Mouse (Mus musculus) cerebellum, postnatal 36 days (tissue): ENCODE results near the gene Thoc7.
"Not testable (repeated sequence)": the region's sequence is repeated elsewhere in the genome, so short reads cannot be mapped to it uniquely, and the experiment has no call there.

ENCODE experiments used
- DNase-seq, 2 experiments: peaks; one replicate each; pipeline ENCODE4 v3.0.0; 2021 to 2022; ENCODE audit warnings: mixed read lengths in 2 of 2

Thoc7 gene

DNA sequence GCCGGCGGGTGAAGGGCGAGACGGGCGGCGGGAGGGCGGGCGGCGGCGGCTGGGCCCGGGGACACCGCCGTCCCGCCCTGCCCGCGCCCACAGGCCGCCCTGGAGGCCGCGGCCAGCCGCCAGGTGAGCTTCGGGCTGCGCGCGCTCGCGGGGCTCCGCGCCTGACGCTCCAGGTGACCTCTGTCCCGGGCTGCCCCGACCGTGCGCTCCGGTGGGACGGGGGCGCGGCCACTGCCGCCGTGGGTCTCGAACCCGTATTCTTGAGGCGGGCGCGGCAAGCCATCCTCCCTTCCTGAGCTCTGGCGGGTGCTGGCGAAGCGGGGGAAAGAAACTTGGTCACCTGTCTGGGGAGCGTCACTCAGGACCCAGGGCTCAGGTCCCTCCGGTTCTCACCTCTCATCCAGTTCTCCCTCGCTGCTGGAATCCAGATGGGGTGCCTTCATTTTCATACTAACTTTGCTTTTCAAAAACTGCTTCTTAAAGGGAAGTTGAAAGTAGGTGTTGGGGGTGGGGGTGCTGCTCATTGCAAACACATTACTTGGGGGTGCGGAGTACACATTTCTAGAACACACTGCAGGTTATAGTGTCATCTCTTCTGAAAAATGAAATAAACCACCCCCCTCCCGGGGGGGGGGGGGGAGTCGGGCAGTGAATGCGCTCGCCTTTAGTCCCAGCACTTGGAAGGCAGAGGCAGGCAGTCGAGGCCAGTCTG, at the start of gene Thoc7, which contains the start of gene Atxn7:
TSS of gene Thoc7 (minus strand) at position 452 of the 712 bp plus-strand sequence.
TSS of gene Atxn7 (plus strand) at position 40 of the 712 bp plus-strand sequence.
- peak; percentile 50 to 56 for DNase-seq

DNA sequence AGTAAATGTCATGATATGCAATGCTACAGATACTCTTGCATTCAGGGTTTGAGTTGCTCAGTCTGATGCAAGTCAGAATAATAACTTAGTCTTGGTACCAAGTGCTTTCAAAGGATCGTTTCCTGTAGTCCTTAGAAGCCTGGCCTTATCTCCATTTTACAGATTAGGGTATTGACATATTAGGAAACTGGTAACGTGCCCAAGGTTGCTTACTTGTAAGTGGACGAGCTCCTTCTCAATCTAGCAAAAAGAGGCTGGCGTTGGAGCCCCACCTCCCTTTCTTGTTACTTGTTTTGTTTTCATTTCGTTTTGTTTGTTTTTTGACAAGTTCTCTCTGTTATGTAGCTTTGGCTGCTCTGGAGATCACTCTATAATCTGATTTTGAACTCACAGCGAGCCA, 48.1 kb upstream of the Thoc7 start:
- no peak for DNase-seq

DNA sequence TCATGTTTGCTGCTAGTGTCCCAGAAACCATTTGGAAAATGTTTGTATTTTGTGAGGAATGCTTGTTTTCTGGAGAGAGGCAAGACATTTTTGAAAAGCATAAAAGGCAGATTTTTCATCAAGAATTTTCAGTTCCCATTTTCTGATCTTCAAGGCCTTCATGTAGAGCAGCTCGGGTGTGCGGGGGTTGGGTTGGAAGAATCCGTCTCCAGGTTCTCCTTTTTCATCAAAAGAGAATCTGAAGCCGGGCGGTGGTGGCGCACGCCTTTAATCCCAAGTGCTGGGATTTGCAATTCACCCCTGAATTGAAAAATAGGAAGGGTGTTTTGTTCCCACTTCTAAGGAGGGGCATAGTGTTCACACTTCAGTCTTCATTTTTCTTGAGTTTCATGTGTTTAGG, 41.1 kb upstream of the Thoc7 start:
- no peak for DNase-seq

DNA sequence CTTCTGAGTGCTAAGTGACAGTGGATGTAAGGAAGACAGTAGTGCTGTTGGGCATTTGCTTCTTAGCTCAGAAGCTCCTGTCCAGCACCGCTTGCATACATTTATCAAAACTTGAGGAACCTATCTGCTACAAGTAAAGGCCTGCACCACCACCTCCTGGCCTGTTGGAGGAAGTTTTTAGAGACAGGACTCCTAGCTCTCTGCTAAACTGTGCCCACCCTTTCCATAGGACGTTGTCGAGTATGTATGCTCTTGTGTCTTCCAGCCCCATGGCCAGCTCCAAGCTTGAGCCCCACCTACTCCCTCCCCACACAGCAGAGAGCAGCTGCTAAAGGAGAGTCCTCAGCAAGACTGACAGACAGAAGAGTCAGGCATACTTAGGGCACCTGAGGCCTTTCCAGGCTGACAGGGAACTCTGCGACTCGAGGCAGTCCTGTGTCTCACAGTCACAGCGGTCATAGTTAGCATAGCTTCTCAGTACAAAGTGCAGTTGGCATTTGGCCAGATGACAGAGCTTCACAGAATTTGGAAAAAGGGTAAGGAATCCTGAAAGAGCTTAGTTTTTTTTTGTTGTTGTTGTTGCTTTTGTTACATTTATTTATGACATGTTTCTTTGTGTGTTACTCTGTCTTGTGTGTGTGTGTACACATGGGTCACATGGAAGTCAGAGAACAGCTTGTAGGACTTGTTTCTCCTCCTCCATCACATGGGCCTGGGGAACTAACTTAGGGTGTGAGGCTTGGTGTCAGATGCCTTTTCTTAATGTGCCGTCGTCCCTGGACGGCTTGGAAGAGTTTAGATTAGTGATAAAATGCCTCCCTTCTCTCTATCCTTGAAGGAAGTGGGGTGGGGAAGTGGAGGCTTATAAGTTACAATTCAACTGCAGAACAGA, 33.8 kb upstream of the Thoc7 start:
- DNase-seq, result no peak

DNA sequence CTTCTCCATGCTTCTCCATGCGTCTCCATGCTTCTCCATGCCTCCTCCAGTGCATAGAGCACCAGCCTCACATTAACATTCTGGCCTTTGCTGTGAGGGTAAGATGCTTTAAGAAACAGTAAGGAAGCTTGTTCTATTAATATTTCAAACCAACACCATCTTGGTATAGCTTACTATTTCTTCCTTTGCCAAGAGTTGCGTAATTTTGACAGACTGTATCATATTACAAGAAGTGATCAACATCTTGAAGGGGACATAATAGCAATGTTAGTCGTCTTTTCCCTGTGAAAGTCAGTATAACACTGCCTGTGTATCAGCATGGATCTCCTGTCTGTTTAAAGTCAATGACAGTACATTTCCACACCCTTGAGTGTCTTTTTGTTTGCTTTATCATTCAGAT, 29.1 kb upstream of the Thoc7 start:
- no peak for DNase-seq

DNA sequence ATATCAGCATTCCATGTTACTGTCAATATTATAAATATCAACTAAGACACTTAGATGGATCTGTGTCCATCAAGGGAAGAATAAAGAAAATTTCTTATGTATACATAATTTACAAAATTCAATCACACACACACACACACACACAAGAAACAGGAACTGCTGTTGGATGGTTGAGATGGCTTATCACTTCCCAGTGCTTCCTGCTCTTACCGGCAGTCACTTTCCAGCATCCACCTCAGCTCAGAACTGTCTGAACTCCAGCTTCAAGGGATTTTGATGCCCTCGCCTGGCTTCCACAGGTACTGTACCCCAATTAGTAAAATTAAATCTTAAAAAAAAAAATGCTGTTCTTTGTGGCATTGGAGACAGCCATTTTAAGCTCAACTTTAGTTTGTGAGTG, 26.7 kb upstream of the Thoc7 start:
- no peak for DNase-seq

DNA sequence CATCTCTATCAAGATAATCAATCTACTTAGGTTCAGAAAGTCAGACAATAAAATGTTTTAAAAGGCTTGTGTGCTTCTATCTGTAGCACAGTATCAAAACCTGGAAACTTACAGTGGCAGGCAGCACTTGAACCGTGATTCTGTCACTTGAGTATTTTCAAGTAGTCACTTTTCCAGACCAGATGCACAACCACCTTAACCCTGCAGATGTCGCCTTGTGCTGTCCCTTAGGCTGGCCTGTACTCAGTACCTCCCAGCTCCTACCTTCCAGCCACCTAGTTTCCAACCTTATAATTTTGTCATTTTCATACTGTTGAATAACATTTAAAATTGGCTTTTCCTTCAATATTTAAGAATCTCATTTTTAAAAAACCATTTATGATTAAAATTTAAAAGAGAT, 20.5 kb upstream of the Thoc7 start:
- DNase-seq, result no peak

DNA sequence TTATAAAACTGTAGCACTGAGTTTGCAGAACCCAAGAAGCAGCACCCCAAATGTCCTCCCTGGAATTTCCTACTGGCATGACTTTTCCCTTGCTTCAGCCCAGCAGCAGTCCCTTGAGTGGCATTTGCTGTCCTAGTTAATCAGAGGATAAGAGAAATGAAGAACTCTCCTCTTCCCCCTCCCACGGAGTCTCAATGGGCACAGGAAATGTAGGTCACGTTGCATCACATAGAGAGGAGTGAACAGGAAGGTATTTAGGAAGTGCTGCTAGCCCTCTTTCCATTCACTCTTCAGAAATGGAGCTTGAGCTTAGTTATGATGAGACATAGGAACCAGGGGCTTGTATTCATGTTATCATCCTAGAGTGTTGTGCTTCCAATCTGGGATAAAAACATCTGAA, 19.6 kb upstream of the Thoc7 start:
- DNase-seq, result peak in 1 of 2 experiments; percentile 20

DNA sequence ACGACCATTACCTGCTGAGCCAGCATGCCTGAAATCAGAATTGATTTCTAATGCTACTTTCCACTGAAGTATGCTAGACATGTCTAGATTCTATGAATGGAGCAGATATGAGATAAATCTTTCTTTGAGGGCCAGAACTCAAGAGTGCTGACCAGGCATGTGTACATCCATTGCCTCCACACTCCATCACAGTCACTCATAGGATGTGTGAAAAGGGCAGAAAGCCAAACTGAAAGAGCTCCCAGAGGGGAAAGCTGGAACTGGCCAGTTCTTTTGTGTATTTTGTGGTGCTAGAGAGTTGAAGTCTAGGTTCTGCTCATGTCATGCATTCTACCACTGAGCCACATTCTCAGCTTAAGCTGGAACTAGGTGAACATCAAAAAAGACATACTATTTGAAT, 15.8 kb upstream of the Thoc7 start:
- DNase-seq, result no peak

DNA sequence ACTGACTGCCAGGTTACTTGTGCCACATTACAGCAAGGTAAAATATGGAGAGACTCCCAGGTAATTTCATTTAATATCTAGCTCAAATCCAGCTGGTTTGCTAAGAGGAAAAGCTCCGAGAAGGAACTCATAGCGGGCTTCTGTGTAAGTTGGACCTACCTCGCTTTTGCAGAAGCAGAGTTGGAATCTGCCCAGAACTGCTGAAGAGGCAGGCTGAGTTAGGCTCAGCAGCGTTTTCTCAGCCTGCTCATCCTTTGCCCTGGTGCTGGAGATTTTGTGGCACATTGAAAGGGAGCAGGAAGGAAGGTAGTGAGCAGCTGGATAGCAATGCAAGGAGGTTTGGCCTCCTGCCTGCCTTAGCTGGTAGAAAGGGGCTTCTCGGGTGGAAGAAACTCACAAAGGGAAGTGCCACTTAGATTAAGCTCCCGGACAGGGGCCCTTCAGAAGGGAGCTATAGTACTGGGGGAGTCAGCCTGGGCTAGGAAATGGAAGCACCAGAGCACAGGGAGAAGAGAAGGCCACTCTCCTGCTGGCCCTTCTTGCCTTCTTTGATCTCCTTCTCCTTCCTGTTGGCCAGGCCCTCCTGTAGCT, 10.1 kb upstream of the Thoc7 start:
- no peak for DNase-seq

DNA sequence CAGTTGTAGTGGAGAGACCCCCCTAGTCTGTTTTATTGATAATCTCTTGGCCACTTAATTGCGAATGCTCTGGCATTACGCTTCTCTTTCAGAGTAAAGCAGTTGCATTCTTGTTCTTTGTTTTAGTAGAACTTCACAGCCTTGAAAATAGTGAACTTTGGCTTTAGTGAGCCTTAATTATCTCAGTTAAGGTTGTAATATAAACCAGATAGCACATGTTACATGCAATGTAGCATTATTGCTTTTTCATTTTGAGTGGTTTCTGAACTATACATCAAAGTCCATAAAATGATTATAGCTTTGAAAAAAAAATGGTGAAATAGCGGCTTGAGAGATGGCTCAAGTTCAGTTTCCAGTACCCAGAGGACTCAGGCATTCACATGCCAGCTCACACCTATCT, 8.9 kb upstream of the Thoc7 start:
- no peak for DNase-seq

DNA sequence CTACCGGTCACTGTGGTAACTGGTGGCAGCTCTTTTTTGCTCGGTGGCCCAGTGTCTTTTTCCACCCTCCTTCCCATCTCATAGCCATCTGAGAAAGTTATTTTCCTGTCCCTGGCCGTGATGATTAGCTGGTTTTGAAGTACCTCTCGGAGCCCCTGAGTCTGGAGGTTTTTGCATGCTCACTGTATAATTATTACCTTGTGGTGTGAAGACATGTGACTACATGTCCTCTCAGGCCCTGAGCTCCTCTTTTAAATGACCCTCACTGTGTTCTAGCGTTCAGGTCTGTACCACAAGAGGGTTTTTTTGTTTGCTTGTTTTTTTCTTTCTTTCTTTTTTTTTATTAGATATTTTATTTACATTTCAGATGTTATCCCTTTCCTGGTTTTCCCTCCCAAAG, 6.8 kb upstream of the Thoc7 start:
- no peak for DNase-seq

DNA sequence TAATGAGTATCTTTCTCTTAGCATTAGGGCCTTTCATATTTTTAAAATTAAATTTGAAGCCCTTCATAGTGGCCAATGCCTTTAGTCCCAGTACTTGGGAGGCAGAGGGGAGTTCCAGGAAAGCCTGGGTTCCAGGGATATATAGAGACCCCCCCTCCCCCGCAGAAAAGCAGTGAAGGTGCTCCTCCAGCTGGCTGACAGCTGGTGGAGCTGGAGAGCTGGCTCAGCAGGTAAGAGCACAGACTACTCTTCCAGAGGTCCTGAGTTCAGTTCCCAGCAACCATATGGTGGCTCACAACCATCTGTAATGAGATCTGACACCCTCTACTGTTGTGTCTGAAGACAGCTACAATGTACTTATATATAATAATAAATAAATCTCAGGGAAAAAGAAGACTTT, 6.0 kb upstream of the Thoc7 start:
- DNase-seq, result no peak

DNA sequence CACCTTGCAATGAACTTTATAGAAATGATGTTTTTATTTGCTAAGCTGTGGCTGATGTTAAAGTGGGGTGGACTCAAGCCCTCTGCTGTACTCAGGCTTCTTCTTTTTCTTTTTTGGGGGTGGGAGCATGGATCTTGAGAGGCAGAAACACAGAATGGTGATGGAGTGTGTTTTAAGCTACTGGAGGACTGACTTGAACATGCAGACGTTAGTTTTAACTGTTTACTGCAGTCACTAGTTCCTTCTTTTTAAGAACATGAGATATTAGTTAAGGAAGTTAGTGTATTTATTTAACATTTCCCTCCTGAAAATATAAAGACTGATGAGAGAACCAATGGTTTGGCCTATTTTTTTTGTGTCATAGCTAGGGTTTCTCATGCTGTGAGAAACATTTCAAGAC, 1.9 kb upstream of the Thoc7 start:
- no peak for DNase-seq

DNA sequence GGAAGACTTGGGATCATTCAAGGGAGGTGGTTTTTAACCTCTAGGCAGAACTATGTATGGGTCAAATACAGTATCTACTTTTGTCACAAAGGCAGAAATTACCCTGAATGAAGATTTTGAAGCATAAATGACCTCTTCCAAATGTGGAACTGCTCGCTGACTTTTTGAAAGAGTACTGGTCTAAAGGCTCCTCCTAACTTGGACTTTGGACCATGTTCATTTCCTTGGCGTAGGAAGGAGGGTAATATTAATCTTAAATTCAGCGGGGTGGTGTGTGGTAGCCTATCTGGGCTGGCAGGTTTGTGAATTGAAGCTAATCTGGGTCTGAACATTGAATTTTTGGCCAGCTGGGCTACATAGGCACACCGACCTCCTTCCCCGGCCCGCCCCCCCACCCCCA, 824 bp upstream of the Thoc7 start:
- DNase-seq, result no peak

DNA sequence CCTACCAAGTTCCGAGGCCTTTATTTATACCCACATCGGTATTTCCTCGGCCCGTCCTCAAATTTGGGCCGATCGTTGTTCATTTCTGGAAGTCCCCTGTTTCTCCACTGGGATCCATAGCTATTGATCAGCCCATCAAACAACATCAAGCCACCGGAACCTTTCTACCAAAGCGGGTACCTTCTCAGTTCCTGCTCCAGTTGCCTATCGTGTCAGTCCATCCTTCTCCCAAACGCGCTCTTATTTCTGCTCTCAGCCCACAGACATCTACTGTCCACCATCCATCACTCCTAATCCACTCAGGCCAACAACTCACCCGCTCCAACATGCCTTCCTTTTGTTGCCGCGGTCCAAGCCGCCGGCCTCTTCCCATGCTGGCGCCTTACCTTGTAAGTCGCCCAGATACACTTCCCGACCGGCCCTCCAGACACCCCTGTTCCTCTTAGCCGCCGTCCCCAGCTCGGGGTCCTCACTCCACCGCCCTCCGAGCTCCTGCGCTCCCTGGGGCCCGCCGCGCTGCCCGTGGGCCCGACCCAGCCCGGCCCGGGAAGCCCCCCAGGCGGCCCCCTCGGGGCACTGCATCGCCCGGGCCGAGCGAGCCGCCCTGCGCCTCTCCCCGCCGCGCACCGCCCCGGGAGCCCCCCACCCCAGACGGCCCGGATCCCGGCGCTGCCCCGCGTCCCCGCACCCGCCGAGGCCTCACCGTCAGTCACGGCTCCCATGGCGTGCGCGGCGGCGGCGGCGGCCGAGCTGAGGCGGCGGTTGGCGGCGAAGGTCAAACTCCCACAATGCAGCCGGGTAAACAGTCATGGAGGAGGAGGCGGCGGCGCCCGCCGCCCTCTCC, 948 bp downstream of the Thoc7 start:
- DNase-seq, result peak; percentile 69 to 78

DNA sequence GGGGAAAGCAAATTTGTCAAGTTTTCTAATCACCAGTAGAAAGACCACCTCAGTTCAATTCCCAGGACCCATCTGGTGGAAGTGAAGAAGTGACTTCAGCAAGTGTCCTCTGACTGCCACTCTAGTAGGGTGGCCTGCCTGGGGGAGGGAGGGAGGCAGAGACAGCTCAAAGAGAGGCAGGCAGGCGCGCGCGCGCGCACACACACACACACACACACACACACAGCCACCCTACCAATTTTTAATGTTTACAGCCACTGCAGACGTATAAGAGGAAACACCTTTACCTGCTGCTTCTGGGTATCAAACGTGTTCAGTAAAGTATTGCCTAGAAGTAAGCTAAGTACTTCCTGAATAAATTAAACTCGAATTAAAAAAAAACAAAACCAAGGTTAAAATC, 1.6 kb downstream of the Thoc7 start:
- peak; percentile 31 to 47 for DNase-seq

DNA sequence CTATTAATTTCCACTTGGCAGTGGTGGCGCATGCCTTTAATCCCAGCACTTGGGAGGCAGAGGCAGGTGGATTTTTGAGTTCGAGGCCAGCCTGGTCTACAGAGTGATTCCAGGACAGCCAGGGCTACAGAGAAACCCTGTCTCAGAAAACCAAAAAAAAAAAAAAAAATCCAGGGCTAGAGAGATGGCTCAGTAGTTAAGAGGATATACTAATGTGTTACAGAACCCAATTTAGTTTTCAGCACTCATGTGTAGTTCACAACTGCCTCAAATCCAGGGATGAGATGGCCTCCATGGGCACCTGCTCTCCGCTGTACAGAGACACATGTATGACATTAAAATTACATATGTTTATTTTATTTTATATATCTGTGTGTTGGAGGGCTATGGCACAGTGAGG, 9.5 kb downstream of the Thoc7 start:
- DNase-seq, result not testable (repeated sequence)

DNA sequence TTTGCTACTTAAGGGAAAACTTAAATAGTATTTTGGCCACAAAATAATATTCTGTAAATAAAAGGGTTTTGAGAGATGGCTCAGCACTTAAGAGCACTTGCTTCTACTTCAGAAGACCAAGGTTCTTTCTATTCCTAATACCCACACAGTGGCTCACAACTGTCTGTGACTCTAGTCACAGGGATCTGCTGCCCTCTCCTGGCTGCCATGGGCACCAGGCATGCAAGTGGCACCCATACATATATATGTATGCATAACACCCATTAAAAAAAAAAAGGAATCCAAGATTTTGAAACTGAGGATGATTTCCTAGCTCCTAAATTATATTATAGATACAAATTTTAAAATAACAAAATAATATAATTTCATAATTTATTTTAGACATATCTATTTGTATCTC, 11.3 kb downstream of the Thoc7 start:
- peak in 1 of 2 experiments; percentile 25 for DNase-seq

DNA sequence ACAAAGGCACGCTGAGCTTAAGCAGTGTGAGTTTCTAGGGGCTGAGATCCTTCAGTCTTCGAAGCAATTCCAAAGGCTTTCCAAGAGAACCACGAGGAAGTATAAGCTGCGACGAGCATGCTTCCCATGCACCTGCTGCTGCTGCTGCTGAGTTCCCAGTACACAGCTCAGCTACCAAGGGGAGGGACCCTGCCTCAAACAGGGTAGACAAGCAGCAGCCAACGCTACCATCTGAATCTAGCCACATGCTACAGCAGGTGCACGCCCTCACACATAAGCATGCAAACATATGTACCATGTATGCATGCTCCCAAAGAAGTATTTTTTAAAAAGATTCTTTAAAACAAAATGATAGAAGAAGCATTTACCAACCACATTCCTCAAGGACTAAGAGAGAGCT, 13.3 kb downstream of the Thoc7 start:
- DNase-seq, result no peak

DNA sequence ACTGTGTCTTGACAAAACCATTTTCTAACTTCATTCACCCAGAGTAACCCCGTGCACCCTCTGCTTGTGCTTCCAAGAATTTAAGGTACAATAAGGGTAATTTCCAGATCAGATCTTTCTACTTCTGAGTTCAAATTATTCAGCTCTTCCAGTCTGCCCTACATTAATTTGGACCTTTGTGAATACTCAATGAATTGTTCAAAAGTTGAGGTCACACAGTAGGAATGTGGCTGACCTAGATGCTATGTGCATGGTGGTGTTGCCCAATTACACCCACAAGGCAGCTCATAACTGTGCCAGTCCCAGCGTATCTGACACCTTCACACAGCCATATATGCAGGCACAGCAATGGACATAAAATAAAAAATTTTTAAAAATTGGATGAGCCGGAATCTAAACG, 17.0 kb downstream of the Thoc7 start:
- DNase-seq, result no peak

DNA sequence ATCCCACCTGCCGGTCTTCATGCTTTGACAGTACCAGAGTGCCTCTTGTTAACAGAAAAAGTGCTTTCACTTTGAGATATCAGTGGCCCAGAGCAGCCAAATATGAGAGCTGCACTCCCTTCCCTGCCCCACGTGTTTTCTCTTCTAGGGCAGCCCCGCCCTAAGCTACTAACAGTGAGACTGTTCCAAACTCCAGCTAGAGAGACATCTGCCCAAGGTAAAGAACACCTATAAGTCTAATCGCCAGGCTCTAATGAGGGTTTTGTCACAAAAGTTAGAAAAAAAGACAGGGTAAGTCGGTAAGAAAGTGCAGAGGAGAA, 27.6 kb downstream of the Thoc7 start:
- DNase-seq, result no peak
